Mouse (Mus musculus): ENCODE measurements at regions not wholly inside any gene's neighbourhood (a gene's known extent, or its start where the extent isn't known, plus 50 kb on each side); places are given as distances from the start of the nearest gene placed in this dataset.

- ATAC-seq, result no peak
Measured at GRCm38 (mm10) chr8:10821901-10822300, 186.4 kb downstream of the Irs2 start.

GRCm38 (mm10) chr8:10814499-10814898, 193.8 kb downstream of the Irs2 start:
- no peak for ATAC-seq

GRCm38 (mm10) chr8:10812060-10812670, 196.1 kb downstream of the Irs2 start:
- ATAC-seq, result no peak

GRCm38 (mm10) chr8:10807040-10807439, 201.2 kb downstream of the Irs2 start:
- ATAC-seq, result no peak

GRCm38 (mm10) chr8:10805405-10806151, 202.7 kb downstream of the Irs2 start:
- ATAC-seq, result no peak

- ATAC-seq, result no peak
Measured at GRCm38 (mm10) chr8:10804974-10805373, 203.3 kb downstream of the Irs2 start.

GRCm38 (mm10) chr8:10802003-10802402, 206.3 kb downstream of the Irs2 start:
- no peak for ATAC-seq

GRCm38 (mm10) chr8:10801580-10801979, 206.7 kb downstream of the Irs2 start:
- ATAC-seq, result no peak

GRCm38 (mm10) chr8:10798444-10798843, 209.8 kb downstream of the Irs2 start:
- no peak for ATAC-seq

- no peak for ATAC-seq
Measured at GRCm38 (mm10) chr8:10794367-10795189, 213.7 kb downstream of the Irs2 start.

- no peak for ATAC-seq
Measured at GRCm38 (mm10) chr8:10793670-10794366, 214.4 kb downstream of the Irs2 start.

- no peak for ATAC-seq
Measured at GRCm38 (mm10) chr8:10788496-10789200, 219.6 kb downstream of the Irs2 start.

- no peak for ATAC-seq
Measured at GRCm38 (mm10) chr8:10785801-10786200, 222.5 kb downstream of the Irs2 start.

GRCm38 (mm10) chr8:10785311-10785710, 222.9 kb downstream of the Irs2 start:
- no peak for ATAC-seq

GRCm38 (mm10) chr8:10784481-10784880, 223.8 kb downstream of the Irs2 start:
- ATAC-seq, result no peak

GRCm38 (mm10) chr8:10781860-10782259, 226.4 kb downstream of the Irs2 start:
- no peak for ATAC-seq

GRCm38 (mm10) chr8:10779636-10780035, 228.6 kb downstream of the Irs2 start:
- no peak for ATAC-seq

- no peak for ATAC-seq
Measured at GRCm38 (mm10) chr8:10775202-10776010, 232.9 kb downstream of the Irs2 start.

GRCm38 (mm10) chr8:10774778-10775177, 233.5 kb downstream of the Irs2 start:
- ATAC-seq, result no peak

- no peak for ATAC-seq
Measured at GRCm38 (mm10) chr8:10768181-10768580, 240.1 kb downstream of the Irs2 start.

GRCm38 (mm10) chr8:10763907-10764306, 244.4 kb downstream of the Irs2 start:
- ATAC-seq, result no peak

Measured in activated CD4-positive, CD25-positive, alpha-beta regulatory T cell, adult 4 months (primary cell).